Mouse (Mus musculus): ENCODE measurements around the gene Olfr577. TPM values are rescaled to one million over a fixed set of nuclear protein-coding genes. Genes with fewer than 3 reads are reported as not detected.

Gene Olfr577
- polyA plus RNA-seq (2014; fragmentation: Nextera tagmentation; extraction: Ambion mirVana), result not detected in 2 replicates

DNA sequence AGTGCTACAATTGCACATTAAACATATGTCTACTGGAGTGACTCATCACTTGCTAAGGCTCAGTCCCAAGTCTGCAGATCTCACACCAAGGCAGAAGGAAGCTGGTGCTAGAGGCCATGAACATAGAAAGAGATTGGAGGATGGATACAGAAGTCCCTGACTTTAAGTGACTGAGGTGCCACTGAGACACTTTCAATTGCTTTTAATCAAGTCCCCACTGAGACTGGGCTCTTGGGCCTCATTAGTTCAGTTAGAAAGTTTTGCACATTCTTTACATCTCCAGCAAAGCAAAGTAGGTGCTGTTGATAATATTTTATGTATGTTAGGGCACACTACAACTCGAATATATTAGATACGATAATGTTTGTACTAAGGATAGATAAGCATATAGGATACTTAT lies at the start of gene Olfr577:
TSS of gene Olfr577 (minus strand) at position 101 of the 400 bp plus-strand sequence.
- H3K9ac ChIP-seq (replicated peaks; ENCODE audit: low read length), result no peak within 1 kb of the TSS
- no peaks in the 10 kb centered on the region for H3K36me3 ChIP-seq (ENCODE audit: control insufficient read depth, insufficient read depth, low read length)
- no peak for DNase-seq
- H3K9me3 ChIP-seq (ENCODE audit: control insufficient read depth, low read length), result no peaks in the 10 kb centered on the region
- no peak within 1 kb of the TSS for H3K4me3 ChIP-seq (replicated peaks; ENCODE audit: low read depth, low read length)
- H3K27ac ChIP-seq (replicated peaks; ENCODE audit: low read depth, low read length), result no peak within 1 kb of the TSS
- WGBS, result 82% methylated on average over 2 of the region's 2 CpGs
- H3K4me2 ChIP-seq (ENCODE audit: low read length), result no peak within 1 kb of the TSS
- H3K27me3 ChIP-seq (ENCODE audit: control insufficient read depth, insufficient read depth, low read length), result no peaks in the 10 kb centered on the region
- no peaks in the 10 kb centered on the region for H3K4me1 ChIP-seq (ENCODE audit: control insufficient read depth, insufficient read depth, low read length)
- ATAC-seq (ENCODE audit: low FRiP score, low TSS enrichment), result no peak

DNA sequence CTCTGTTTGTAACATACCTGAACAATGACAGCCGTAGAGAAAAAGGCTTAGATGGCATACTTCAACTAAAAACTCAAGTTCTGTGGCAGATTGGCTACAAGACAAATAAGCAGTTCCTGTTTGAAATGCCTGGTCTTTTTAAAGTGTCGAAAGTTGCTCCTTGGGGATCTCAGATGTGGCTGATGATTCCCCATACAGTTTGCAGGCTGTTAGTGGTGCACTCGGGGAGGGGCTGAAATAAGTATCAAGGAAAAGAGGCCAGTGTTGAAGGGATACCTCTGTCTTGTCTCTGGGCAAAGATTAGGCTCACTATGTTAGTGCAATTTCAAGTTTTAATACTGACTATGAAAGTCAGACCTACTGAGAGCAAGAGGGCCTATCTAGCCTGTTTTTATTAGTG lies 13.5 kb upstream of the Olfr577 start, which contains the start of gene Olfr578:
TSS of gene Olfr578 (minus strand) at position 101 of the 400 bp plus-strand sequence.
- no peak within 1 kb of the TSS for H3K9ac ChIP-seq (replicated peaks; ENCODE audit: low read length)
- no peaks in the 10 kb centered on the region for H3K9me3 ChIP-seq (ENCODE audit: control insufficient read depth, low read length)
- no peak within 1 kb of the TSS for H3K4me3 ChIP-seq (replicated peaks; ENCODE audit: low read depth, low read length)
- ATAC-seq (ENCODE audit: low FRiP score, low TSS enrichment), result no peak
- H3K4me2 ChIP-seq (ENCODE audit: low read length), result no peak within 1 kb of the TSS
- 81% methylated on average over 3 of the region's 3 CpGs for WGBS
- DNase-seq, result no peak
- no peaks in the 10 kb centered on the region for H3K27me3 ChIP-seq (ENCODE audit: control insufficient read depth, insufficient read depth, low read length)
- no peaks in the 10 kb centered on the region for H3K36me3 ChIP-seq (ENCODE audit: control insufficient read depth, insufficient read depth, low read length)
- H3K4me1 ChIP-seq (ENCODE audit: control insufficient read depth, insufficient read depth, low read length), result no peaks in the 10 kb centered on the region
- H3K27ac ChIP-seq (replicated peaks; ENCODE audit: low read depth, low read length), result no peak within 1 kb of the TSS

DNA sequence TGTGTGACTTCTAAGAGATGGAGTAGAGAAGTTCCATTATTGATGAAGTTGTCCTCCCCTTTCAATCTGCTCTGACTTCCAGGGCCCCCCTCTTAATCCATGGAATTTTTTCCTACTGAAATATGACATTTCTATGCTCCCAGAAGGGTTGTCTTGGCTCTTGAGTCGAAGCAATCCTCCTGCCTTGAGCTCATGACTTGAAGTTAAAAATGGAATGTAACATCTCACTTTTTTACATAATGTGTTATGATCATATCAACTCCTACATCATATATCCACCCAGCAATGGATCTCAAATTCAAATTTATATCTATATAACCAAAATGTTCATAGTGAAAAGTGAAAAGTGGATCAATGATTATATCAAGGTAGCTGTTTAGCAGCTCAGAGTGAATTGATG lies 1.3 kb downstream of the Olfr577 start:
- H3K9ac ChIP-seq (replicated peaks; ENCODE audit: low read length), result no peak overlapping the region
- ATAC-seq (ENCODE audit: low FRiP score, low TSS enrichment) (no peak), DNase-seq (no peak)
- H3K36me3 ChIP-seq (ENCODE audit: control insufficient read depth, insufficient read depth, low read length), result no peaks in the 10 kb centered on the region
- no peaks in the 10 kb centered on the region for H3K27me3 ChIP-seq (ENCODE audit: control insufficient read depth, insufficient read depth, low read length)
- H3K4me2 ChIP-seq (ENCODE audit: low read length), result no peak overlapping the region
- H3K27ac ChIP-seq (replicated peaks; ENCODE audit: low read depth, low read length), result no peak overlapping the region
- no peaks in the 10 kb centered on the region for H3K4me1 ChIP-seq (ENCODE audit: control insufficient read depth, insufficient read depth, low read length)
- 39% methylated on average over 1 of the region's 1 CpGs for WGBS
- no peak overlapping the region for H3K4me3 ChIP-seq (replicated peaks; ENCODE audit: low read depth, low read length)
- H3K9me3 ChIP-seq (ENCODE audit: control insufficient read depth, low read length), result no peaks in the 10 kb centered on the region

DNA sequence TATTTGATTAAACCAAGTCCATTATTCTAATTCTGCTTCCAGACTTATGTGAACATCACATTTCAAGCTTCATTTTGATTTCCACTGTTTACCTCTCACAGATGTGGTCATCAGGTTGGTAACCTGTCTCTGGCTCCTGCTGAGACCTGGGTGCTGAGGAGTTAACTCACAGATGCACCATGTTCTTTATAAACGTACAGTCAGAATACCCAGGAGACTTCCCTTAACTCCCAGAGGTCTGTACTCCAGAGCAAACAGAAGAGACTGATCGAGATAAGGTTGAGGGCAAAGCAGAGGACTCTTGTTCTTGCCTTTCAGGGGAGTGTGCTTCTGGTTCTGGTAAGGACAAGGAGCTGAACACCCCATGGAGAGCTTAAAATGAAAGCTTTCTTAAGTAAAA lies 13.4 kb downstream of the Olfr577 start, which contains the start of gene Olfr576:
TSS of gene Olfr576 (plus strand) at position 301 of the 400 bp plus-strand sequence.
- WGBS, result 63% methylated on average over 2 of the region's 2 CpGs
- Histone ChIP-seq H3K4me2 (ENCODE audit: low read length) (no peak within 1 kb of the TSS), H3K9ac (replicated peaks; ENCODE audit: low read length) (no peak within 1 kb of the TSS), H3K9me3 (ENCODE audit: control insufficient read depth, low read length) (no peaks in the 10 kb centered on the region), H3K27me3 (ENCODE audit: control insufficient read depth, insufficient read depth, low read length) (no peaks in the 10 kb centered on the region), H3K27ac (replicated peaks; ENCODE audit: low read depth, low read length) (no peak within 1 kb of the TSS), H3K4me3 (replicated peaks; ENCODE audit: low read depth, low read length) (no peak within 1 kb of the TSS), H3K4me1 (ENCODE audit: control insufficient read depth, insufficient read depth, low read length) (no peaks in the 10 kb centered on the region), H3K36me3 (ENCODE audit: control insufficient read depth, insufficient read depth, low read length) (no peaks in the 10 kb centered on the region)
- ATAC-seq (ENCODE audit: low FRiP score, low TSS enrichment), result no peak
- DNase-seq, result no peak

DNA sequence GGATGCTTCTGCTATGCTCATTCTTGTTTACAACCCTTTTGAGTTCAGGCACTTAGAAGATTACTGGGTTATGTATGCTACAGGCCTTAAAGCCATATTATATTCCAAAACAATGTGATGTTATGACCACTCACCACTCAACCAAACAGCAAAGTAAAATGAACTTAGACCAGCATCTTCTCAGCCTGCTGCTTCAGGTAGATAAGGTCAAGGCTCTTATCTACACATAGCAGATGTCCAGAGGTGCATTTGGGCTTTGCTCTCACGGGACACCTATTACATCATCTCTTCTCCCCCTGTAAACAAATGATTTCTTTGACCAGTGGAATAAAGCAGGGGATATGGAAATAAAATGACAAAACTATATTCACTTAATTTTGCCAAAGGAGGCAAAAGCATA lies 17.1 kb downstream of the Olfr577 start, which contains the start of gene Olfr575:
TSS of gene Olfr575 (minus strand) at position 183 of the 400 bp plus-strand sequence.
- H3K27ac ChIP-seq (replicated peaks; ENCODE audit: low read depth, low read length), result no peak within 1 kb of the TSS
- H3K9ac ChIP-seq (replicated peaks; ENCODE audit: low read length), result no peak within 1 kb of the TSS
- WGBS, result 65% methylated on average over 1 of the region's 1 CpGs
- H3K4me3 ChIP-seq (replicated peaks; ENCODE audit: low read depth, low read length), result no peak within 1 kb of the TSS
- no peaks in the 10 kb centered on the region for H3K27me3 ChIP-seq (ENCODE audit: control insufficient read depth, insufficient read depth, low read length)
- H3K4me2 ChIP-seq (ENCODE audit: low read length), result no peak within 1 kb of the TSS
- no peaks in the 10 kb centered on the region for H3K36me3 ChIP-seq (ENCODE audit: control insufficient read depth, insufficient read depth, low read length)
- ATAC-seq (ENCODE audit: low FRiP score, low TSS enrichment), result no peak
- H3K9me3 ChIP-seq (ENCODE audit: control insufficient read depth, low read length), result no peaks in the 10 kb centered on the region
- no peaks in the 10 kb centered on the region for H3K4me1 ChIP-seq (ENCODE audit: control insufficient read depth, insufficient read depth, low read length)
- no peak for DNase-seq

DNA sequence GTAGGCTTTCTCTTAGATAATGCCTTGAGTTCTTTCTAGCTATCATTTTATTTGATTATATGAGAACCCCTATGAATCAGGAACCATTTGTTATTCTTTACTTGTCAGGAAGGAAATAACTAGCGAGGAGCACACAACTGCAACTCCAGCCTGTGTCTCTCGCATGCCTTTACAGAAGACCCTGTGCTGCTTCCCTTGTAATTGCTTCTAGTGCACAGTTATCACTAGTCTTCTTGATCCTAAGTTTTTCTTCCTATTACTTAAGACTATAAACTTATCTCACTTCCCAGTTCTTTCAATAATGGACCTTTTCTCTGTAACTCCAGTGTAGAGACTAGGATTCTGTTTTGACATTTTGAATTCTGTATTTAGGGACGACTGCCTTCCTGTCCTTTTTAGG lies 17.6 kb downstream of the Olfr577 start:
- Histone ChIP-seq H3K4me1 (ENCODE audit: control insufficient read depth, insufficient read depth, low read length) (no peaks in the 10 kb centered on the region), H3K9ac (replicated peaks; ENCODE audit: low read length) (no peak overlapping the region), H3K9me3 (ENCODE audit: control insufficient read depth, low read length) (no peaks in the 10 kb centered on the region), H3K36me3 (ENCODE audit: control insufficient read depth, insufficient read depth, low read length) (no peaks in the 10 kb centered on the region), H3K27me3 (ENCODE audit: control insufficient read depth, insufficient read depth, low read length) (no peaks in the 10 kb centered on the region), H3K4me3 (replicated peaks; ENCODE audit: low read depth, low read length) (no peak overlapping the region), H3K27ac (replicated peaks; ENCODE audit: low read depth, low read length) (no peak overlapping the region), H3K4me2 (ENCODE audit: low read length) (no peak overlapping the region)
- 87% methylated on average over 3 of the region's 3 CpGs for WGBS
- DNase-seq, result no peak
- ATAC-seq (ENCODE audit: low FRiP score, low TSS enrichment), result no peak

DNA sequence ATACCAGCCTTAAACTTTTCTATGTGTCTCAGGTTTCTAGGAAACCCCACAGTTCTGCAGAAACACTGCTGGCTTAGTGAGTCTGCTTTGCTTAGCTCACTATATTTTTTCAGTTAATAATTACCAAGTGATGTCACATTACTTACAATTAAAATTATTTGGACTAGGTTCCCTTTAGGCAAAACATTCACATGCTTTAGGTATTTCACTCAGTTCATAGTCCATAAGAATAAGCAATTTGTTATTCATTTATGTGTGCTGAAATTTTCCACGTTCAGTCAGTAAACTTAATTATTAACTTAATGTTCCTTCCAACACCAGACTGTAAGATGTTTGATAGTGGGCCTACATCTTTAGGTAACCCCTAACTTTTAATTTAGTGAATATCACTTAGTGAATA lies 25.0 kb downstream of the Olfr577 start:
- no peak overlapping the region for H3K9ac ChIP-seq (replicated peaks; ENCODE audit: low read length)
- no peaks in the 10 kb centered on the region for H3K4me1 ChIP-seq (ENCODE audit: control insufficient read depth, insufficient read depth, low read length)
- no peak overlapping the region for H3K27ac ChIP-seq (replicated peaks; ENCODE audit: low read depth, low read length)
- H3K27me3 ChIP-seq (ENCODE audit: control insufficient read depth, insufficient read depth, low read length), result no peaks in the 10 kb centered on the region
- H3K9me3 ChIP-seq (ENCODE audit: control insufficient read depth, low read length), result no peaks in the 10 kb centered on the region
- H3K4me3 ChIP-seq (replicated peaks; ENCODE audit: low read depth, low read length), result no peak overlapping the region
- no peak for ATAC-seq (ENCODE audit: low FRiP score, low TSS enrichment)
- 74% methylated on average over 1 of the region's 1 CpGs for WGBS
- no peak for DNase-seq
- H3K4me2 ChIP-seq (ENCODE audit: low read length), result no peak overlapping the region
- H3K36me3 ChIP-seq (ENCODE audit: control insufficient read depth, insufficient read depth, low read length), result no peaks in the 10 kb centered on the region

DNA sequence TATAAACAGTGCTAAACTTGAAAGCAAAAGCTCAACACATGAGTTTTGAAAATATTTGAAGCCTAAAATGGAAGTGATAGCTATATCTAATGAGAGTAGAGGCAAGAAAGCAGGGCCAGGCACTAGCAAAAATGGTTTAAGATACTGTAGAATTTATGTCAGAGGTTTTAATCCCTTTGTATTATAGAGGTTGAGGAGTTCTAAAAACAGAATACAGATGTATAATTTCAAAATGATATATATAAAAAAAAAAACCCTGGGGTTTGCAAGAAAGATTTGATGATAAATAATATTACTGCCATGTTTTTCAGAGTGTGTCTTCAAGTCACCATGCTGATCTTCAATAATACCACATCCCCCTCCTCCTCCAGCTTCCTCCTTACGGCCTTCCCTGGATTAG lies 27.6 kb downstream of the Olfr577 start, which contains the start of gene Olfr574:
TSS of gene Olfr574 (plus strand) at position 301 of the 400 bp plus-strand sequence.
- H3K4me3 ChIP-seq (replicated peaks; ENCODE audit: low read depth, low read length), result no peak within 1 kb of the TSS
- no peak within 1 kb of the TSS for H3K4me2 ChIP-seq (ENCODE audit: low read length)
- H3K4me1 ChIP-seq (ENCODE audit: control insufficient read depth, insufficient read depth, low read length), result no peaks in the 10 kb centered on the region
- no peaks in the 10 kb centered on the region for H3K9me3 ChIP-seq (ENCODE audit: control insufficient read depth, low read length)
- ATAC-seq (ENCODE audit: low FRiP score, low TSS enrichment) (no peak), DNase-seq (no peak)
- no peaks in the 10 kb centered on the region for H3K27me3 ChIP-seq (ENCODE audit: control insufficient read depth, insufficient read depth, low read length)
- no peak within 1 kb of the TSS for H3K27ac ChIP-seq (replicated peaks; ENCODE audit: low read depth, low read length)
- no peaks in the 10 kb centered on the region for H3K36me3 ChIP-seq (ENCODE audit: control insufficient read depth, insufficient read depth, low read length)
- H3K9ac ChIP-seq (replicated peaks; ENCODE audit: low read length), result no peak within 1 kb of the TSS
- WGBS, result 89% methylated on average over 1 of the region's 1 CpGs

DNA sequence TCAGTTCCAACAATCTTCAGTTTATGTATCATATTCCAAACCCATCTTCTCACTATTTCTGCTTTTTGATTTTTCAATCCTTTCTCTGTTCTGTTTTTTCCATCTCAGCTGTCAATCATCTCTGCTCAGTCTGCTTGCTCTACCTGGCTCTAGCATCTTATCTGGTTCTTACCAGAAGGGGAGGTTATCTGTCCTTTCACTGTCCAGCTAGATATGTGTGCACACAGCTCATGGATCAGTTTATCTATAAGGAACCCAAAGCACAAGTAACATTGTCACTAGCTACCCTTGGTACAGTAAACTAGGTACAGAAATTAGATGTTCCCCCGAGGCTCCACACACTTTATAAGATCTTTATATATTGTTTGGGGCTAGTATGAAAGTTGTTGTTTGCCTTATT lies 32.3 kb downstream of the Olfr577 start:
- Histone ChIP-seq H3K9me3 (ENCODE audit: control insufficient read depth, low read length) (no peaks in the 10 kb centered on the region), H3K27me3 (ENCODE audit: control insufficient read depth, insufficient read depth, low read length) (no peaks in the 10 kb centered on the region), H3K36me3 (ENCODE audit: control insufficient read depth, insufficient read depth, low read length) (no peaks in the 10 kb centered on the region), H3K9ac (replicated peaks; ENCODE audit: low read length) (no peak overlapping the region), H3K27ac (replicated peaks; ENCODE audit: low read depth, low read length) (no peak overlapping the region), H3K4me1 (ENCODE audit: control insufficient read depth, insufficient read depth, low read length) (no peaks in the 10 kb centered on the region), H3K4me2 (ENCODE audit: low read length) (no peak overlapping the region), H3K4me3 (replicated peaks; ENCODE audit: low read depth, low read length) (no peak overlapping the region)
- no peak for ATAC-seq (ENCODE audit: low FRiP score, low TSS enrichment)
- WGBS, result 94% methylated on average over 1 of the region's 1 CpGs
- no peak for DNase-seq

All from midbrain, embryonic 14.5 days (tissue).